Mouse (Mus musculus): ENCODE data around the gene Kmt2a.

- TF ChIP-seq GATA1 (IDR thresholded peaks at IDR 0.05; ENCODE audit: borderline replicate concordance, low read length) (no peak), FLI1 (IDR thresholded peaks at IDR 0.05; ENCODE audit: low read length) (no peak)
Observed at GRCm38 (mm10) chr9:44799102-44799957, 81.8 kb downstream of the Kmt2a start, which contains the start of gene Tmem25.
